In genomic region chr17:65071114-65071513, GRCm38 (mm10) we compare ENCODE assay signal across 8 mouse cellular contexts.
DNase-seq lines count a peak whose midpoint lies in the region; ATAC-seq lines count a peak whose summit lies in the region.

No protein-coding gene starts in this region.

- no peak for ATAC-seq in activated CD4-positive, CD25-positive, alpha-beta regulatory T cell, adult 4 months
- ATAC-seq in CD4-positive, CD25-positive, alpha-beta regulatory T cell, adult 4 months, result no peak

- peak; percentile 36 for DNase-seq in adrenal gland, postnatal 14 days
- DNase-seq in adrenal gland, adult 8-10 months, result no peak
- peak; percentile 51 to 53 for DNase-seq in kidney, postnatal 4 days
- no peak for DNase-seq in kidney, adult 18-20 months
- DNase-seq in Muller cell, postnatal 12 days (ENCODE audit: inconsistent ontology term), result peak; percentile 2
- peak; percentile 73 for DNase-seq in heart, postnatal 4 days

Comparison
In these comparisons a context has a peak if more than half of its experiments do, and no peak if none do; other contexts are left out.
1. DNase-seq: peak in adrenal gland, postnatal 14 days (single experiment), kidney, postnatal 4 days (2 of 2), Muller cell, postnatal 12 days (single experiment) and heart, postnatal 4 days (single experiment); none in adrenal gland, adult 8-10 months (single experiment) and kidney, adult 18-20 months (single experiment).